Mouse (Mus musculus): ENCODE measurements at regions not wholly inside any gene's neighbourhood (a gene's known extent, or its start where the extent isn't known, plus 50 kb on each side); places are given as distances from the start of the nearest gene placed in this dataset.

- DNase-seq (ENCODE audit: low spot score), result no peak
Measured at GRCm38 (mm10) chr10:37613936-37614335, 475.2 kb upstream of the Marcks start.

- DNase-seq (ENCODE audit: low spot score), result no peak
Measured at GRCm38 (mm10) chr10:37603529-37603928, 464.8 kb upstream of the Marcks start.

- DNase-seq (ENCODE audit: low spot score), result no peak
Measured at GRCm38 (mm10) chr10:37602936-37603335, 464.2 kb upstream of the Marcks start.

- no peak for DNase-seq (ENCODE audit: low spot score)
Measured at GRCm38 (mm10) chr10:37589889-37590288, 451.2 kb upstream of the Marcks start.

- DNase-seq (ENCODE audit: low spot score), result no peak
Measured at GRCm38 (mm10) chr10:37589009-37589408, 450.3 kb upstream of the Marcks start.

GRCm38 (mm10) chr10:37571171-37571570 lies 432.5 kb upstream of the Marcks start:
- no peak for DNase-seq (ENCODE audit: low spot score)

- no peak for DNase-seq (ENCODE audit: low spot score)
Measured at GRCm38 (mm10) chr10:37561705-37562104, 423.0 kb upstream of the Marcks start.

GRCm38 (mm10) chr10:37549446-37549845 lies 410.7 kb upstream of the Marcks start:
- DNase-seq (ENCODE audit: low spot score), result no peak

GRCm38 (mm10) chr10:37540703-37541102 lies 402.0 kb upstream of the Marcks start:
- DNase-seq (ENCODE audit: low spot score), result no peak

- DNase-seq (ENCODE audit: low spot score), result no peak
Measured at GRCm38 (mm10) chr10:37505966-37506615, 367.4 kb upstream of the Marcks start.

- no peak for DNase-seq (ENCODE audit: low spot score)
Measured at GRCm38 (mm10) chr10:37504468-37504867, 365.7 kb upstream of the Marcks start.

- DNase-seq (ENCODE audit: low spot score), result no peak
Measured at GRCm38 (mm10) chr10:37502505-37502904, 363.8 kb upstream of the Marcks start.

- no peak for DNase-seq (ENCODE audit: low spot score)
Measured at GRCm38 (mm10) chr10:37501043-37501442, 362.3 kb upstream of the Marcks start.

- no peak for DNase-seq (ENCODE audit: low spot score)
Measured at GRCm38 (mm10) chr10:37495467-37495866, 356.7 kb upstream of the Marcks start.

GRCm38 (mm10) chr10:37494552-37495166 lies 355.9 kb upstream of the Marcks start:
- DNase-seq (ENCODE audit: low spot score), result no peak

- DNase-seq (ENCODE audit: low spot score), result no peak
Measured at GRCm38 (mm10) chr10:37494098-37494497, 355.4 kb upstream of the Marcks start.

- DNase-seq (ENCODE audit: low spot score), result no peak
Measured at GRCm38 (mm10) chr10:37484311-37485023, 345.7 kb upstream of the Marcks start.

GRCm38 (mm10) chr10:37483521-37483920 lies 344.8 kb upstream of the Marcks start:
- DNase-seq (ENCODE audit: low spot score), result no peak

- DNase-seq (ENCODE audit: low spot score), result no peak
Measured at GRCm38 (mm10) chr10:37481879-37482278, 343.2 kb upstream of the Marcks start.

- no peak for DNase-seq (ENCODE audit: low spot score)
Measured at GRCm38 (mm10) chr10:37480331-37480730, 341.6 kb upstream of the Marcks start.

GRCm38 (mm10) chr10:37478108-37478507 lies 339.4 kb upstream of the Marcks start:
- no peak for DNase-seq (ENCODE audit: low spot score)

GRCm38 (mm10) chr10:37473086-37473485 lies 334.4 kb upstream of the Marcks start:
- DNase-seq (ENCODE audit: low spot score), result no peak

GRCm38 (mm10) chr10:37457384-37457783 lies 318.7 kb upstream of the Marcks start:
- no peak for DNase-seq (ENCODE audit: low spot score)
